Mouse (Mus musculus) E14TG2a.4 (cell line): ENCODE data around the gene Spdl1.

ENCODE experiments used
- CTCF ChIP-seq: conservative IDR thresholded peaks from 2 replicates; pipeline ENCODE4 v1.5.1; 2014; ENCODE audit warnings: low read length
- POU5F1 ChIP-seq: IDR thresholded peaks from 2 replicates; pipeline ENCODE4 v1.6.1; 2014; ENCODE audit warnings: low read length, borderline replicate concordance

DNA sequence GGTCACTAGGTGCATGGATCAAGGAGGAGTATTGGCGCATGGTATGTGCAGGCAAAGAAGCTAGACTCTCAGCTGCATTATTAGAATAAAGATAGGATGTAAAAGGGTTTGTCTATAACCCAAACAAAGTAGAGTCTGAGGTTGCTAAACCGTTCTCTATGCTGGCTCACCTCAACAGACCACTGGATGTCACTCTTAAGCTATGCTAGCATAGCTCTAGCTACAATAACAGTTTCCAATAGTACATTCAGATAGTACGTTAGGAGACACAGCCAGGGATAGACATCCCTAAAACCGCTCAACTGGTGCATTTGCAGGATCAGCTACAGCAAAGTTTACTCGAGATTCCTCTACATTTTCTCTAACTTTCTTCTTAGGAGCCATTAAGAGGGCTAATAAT is 48.1 kb upstream of the Spdl1 start:
- TF ChIP-seq CTCF: no peak
- no peak for TF ChIP-seq POU5F1
